Mouse (Mus musculus) lung, adult 2 months (tissue): ENCODE measurements around the gene Cflar.
"Not testable (repeated sequence)": the region's sequence is repeated elsewhere in the genome, so short reads cannot be mapped to it uniquely, and the experiment has no call there.

ENCODE experiments used
- CTCF ChIP-seq: fragments of 200-500 bp; IDR thresholded peaks from 2 replicates; pipeline ENCODE4 v1.5.1; 2011; ENCODE audit warnings: mild to moderate bottlenecking, low read length, control low read depth; ENCODE audit not compliant: insufficient read depth
- POLR2A ChIP-seq: fragments of 200-500 bp; IDR thresholded peaks from 2 replicates; pipeline ENCODE4 v1.6.1; 2011; ENCODE audit warnings: low read depth, mild to moderate bottlenecking, control low read depth, low read length, borderline replicate concordance; ENCODE audit errors: extremely low read depth

DNA sequence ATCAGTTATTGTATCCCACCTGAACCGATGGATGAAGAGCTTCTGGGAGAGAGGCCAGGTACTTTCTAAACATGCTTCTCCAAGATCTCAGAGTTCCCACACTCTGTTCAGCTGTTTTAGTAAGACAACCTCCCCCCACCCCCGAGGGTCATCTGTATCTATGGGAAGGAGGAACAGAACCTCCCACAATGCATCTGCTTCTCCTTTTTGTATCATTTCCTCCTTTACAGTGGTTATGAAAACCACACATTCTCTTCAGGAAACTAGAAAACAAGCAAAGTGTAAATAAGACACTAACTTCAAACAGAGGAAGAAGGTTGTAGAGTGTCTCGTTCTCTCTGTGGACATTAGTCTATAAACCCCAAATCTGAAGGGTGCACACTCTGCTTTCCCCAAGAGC, 41.7 kb upstream of the Cflar start:
- not testable (repeated sequence) for TF ChIP-seq CTCF, POLR2A
